Mouse (Mus musculus) hindbrain, embryonic 13.5 days (tissue): ENCODE results near the gene Ppp2r5a. TPM values are rescaled to one million over a fixed set of nuclear protein-coding genes. Genes with fewer than 3 reads are reported as not detected.
A peak's percentile ranks its signal among the peaks of the same experiment; 100 is the strongest.

Experiments
- ATAC-seq: fragments of 200-750 bp; cut with Nextera tagmentation; 2 replicates; pipeline ENCODE4 v1.8.0; 2017; ENCODE audit warnings: moderate TSS enrichment; ENCODE audit not compliant: low FRiP score
- H3K27ac ChIP-seq: fragments of 300-500 bp; sonication (generic); 2 replicates; pipeline ENCODE4 v1.5.1; 2015; ENCODE audit warnings: inconsistent platforms, mild to moderate bottlenecking, moderate library complexity
- H3K27me3 ChIP-seq: fragments of 300-500 bp; sonication (generic); 2 replicates; pipeline ENCODE4 v1.6.1; 2015; ENCODE audit warnings: mild to moderate bottlenecking, inconsistent platforms
- H3K36me3 ChIP-seq: fragments of 300-500 bp; sonication (generic); 2 replicates; pipeline ENCODE4 v1.6.1; 2015; ENCODE audit warnings: mild to moderate bottlenecking, inconsistent platforms
- H3K4me1 ChIP-seq: fragments of 300-500 bp; sonication (generic); replicated peaks from 2 replicates; pipeline ENCODE4 v1.6.1; 2015; ENCODE audit warnings: inconsistent platforms
- H3K4me2 ChIP-seq: fragments of 300-500 bp; sonication (generic); 2 replicates; pipeline ENCODE4 v1.6.1; 2015; ENCODE audit warnings: inconsistent platforms, mild to moderate bottlenecking, moderate library complexity
- H3K4me3 ChIP-seq: fragments of 300-500 bp; sonication (generic); 2 replicates; pipeline ENCODE4 v1.5.1; 2015; ENCODE audit warnings: mild to moderate bottlenecking, inconsistent platforms
- H3K9ac ChIP-seq: fragments of 300-500 bp; sonication (generic); 2 replicates; pipeline ENCODE4 v1.6.1; 2015; ENCODE audit warnings: mild to moderate bottlenecking, inconsistent platforms
- H3K9me3 ChIP-seq: fragments of 300-500 bp; sonication (generic); 2 replicates; pipeline ENCODE4 v1.6.1; 2016; ENCODE audit warnings: inconsistent platforms
- WGBS: fragments of 180-500 bp; shearing (Covaris S2); methylation state at CpG from one replicate; pipeline ENCODE4 v1.1.7; 2015; 5-methylcytosine and 5-hydroxymethylcytosine counted together
- polyA plus RNA-seq: library from polyadenylated mRNA; unstranded; fragments of >200 nt; fragmentation: Nextera tagmentation; extraction: Ambion mirVana; gene quantifications from 2 replicates; pipeline ENCODE4 v1.2.1, GENCODE M21; 2015

Gene Ppp2r5a
- polyA plus RNA-seq, result 5.3 and 7.5 TPM in 2 replicates

- Histone ChIP-seq H3K36me3 (no peaks in the 10 kb centered on the region), H3K9ac (no peak within 1 kb of the TSS), H3K4me2 (no peak within 1 kb of the TSS), H3K9me3 (no peaks in the 10 kb centered on the region), H3K27ac (no peak within 1 kb of the TSS), H3K27me3 (0 out of 2 replicates have a peak, but pooled peaks cover 3% of the 10 kb centered on the region), H3K4me3 (no peak within 1 kb of the TSS), H3K4me1 (no peaks in the 10 kb centered on the region)
- WGBS, result 70% methylated on average over 5 of the region's 5 CpGs
- ATAC-seq, result no peak
These were observed at the start of gene Ppp2r5a for GRCm38 (mm10) chr1:191403074-191403473. Gene Ppp2r5a, minus strand, starts transcription at chr1:191403272.

DNA sequence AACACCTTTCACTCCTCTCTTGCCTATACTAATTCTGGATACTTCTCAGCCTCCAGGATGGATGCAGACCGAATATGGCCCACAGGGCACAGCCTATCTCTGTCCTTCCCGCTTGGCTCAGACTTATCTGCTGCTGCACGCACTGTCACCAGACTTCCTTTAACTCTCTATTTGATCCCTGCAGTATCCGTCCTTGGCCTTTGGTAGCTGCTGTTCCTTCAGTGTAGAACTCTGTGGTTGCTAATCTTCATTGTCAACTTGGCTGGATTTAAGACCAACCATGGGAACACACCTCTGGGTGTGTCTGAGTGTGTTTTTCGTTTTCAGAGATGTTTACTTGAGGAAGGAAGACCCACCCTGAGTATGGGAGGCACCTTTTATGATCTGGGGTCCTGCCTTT, 47.5 kb upstream of the Ppp2r5a start:
- ATAC-seq, result no peak
- Histone ChIP-seq H3K9ac (no peak overlapping the region), H3K27me3 (no peaks in the 10 kb centered on the region), H3K4me3 (no peak overlapping the region), H3K9me3 (no peaks in the 10 kb centered on the region), H3K4me1 (peaks cover 4% of the 10 kb centered on the region; the same call in 1 of the 2 replicates), H3K36me3 (no peaks in the 10 kb centered on the region), H3K4me2 (no peak overlapping the region), H3K27ac (no peak overlapping the region)
- WGBS, result 73% methylated on average over 5 of the region's 5 CpGs

GRCm38 (mm10) chr1:191449537-191449936, 46.5 kb upstream of the Ppp2r5a start:
- no peak overlapping the region for H3K4me3 ChIP-seq
- no peak overlapping the region for H3K27ac ChIP-seq
- H3K4me2 ChIP-seq, result no peak overlapping the region
- no peaks in the 10 kb centered on the region for H3K27me3 ChIP-seq
- no peak overlapping the region for H3K9ac ChIP-seq
- H3K36me3 ChIP-seq, result no peaks in the 10 kb centered on the region
- H3K9me3 ChIP-seq, result no peaks in the 10 kb centered on the region
- H3K4me1 ChIP-seq, result peaks cover 4% of the 10 kb centered on the region; the same call in 1 of the 2 replicates
- no peak for ATAC-seq
- WGBS, result 87% methylated on average over 4 of the region's 4 CpGs

GRCm38 (mm10) chr1:191447391-191448016, 44.4 kb upstream of the Ppp2r5a start:
- Histone ChIP-seq H3K4me1 (no peaks in the 10 kb centered on the region), H3K4me2 (no peak overlapping the region), H3K36me3 (no peaks in the 10 kb centered on the region), H3K4me3 (no peak overlapping the region), H3K9me3 (no peaks in the 10 kb centered on the region), H3K9ac (no peak overlapping the region), H3K27me3 (no peaks in the 10 kb centered on the region), H3K27ac (no peak overlapping the region)
- no peak for ATAC-seq
- WGBS, result 77% methylated on average over 6 of the region's 6 CpGs

DNA sequence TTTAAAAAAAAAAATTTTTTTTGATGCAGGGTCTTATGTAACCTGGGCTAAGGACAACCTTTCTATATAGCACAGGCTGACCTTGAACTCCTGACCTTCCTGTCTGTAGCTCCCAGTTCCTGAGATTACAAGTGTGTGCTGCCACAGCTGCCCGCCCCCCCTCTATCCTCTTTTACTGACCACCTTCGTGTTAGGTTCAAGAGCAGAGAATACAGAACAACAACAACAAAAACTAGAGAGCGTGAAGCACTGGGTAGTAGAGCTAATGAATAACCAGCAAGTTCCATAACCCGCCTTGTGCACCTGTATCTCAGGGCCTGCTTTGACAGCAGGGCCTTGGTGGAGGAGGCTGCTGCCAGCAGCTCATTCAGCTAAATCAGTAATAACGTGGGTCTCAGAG, 43.2 kb upstream of the Ppp2r5a start:
- Histone ChIP-seq H3K27me3 (no peaks in the 10 kb centered on the region), H3K9me3 (no peaks in the 10 kb centered on the region), H3K4me2 (no peak overlapping the region), H3K4me3 (no peak overlapping the region), H3K36me3 (no peaks in the 10 kb centered on the region), H3K9ac (no peak overlapping the region), H3K27ac (no peak overlapping the region), H3K4me1 (no peaks in the 10 kb centered on the region)
- ATAC-seq, result no peak
- WGBS, result 77% methylated on average over 5 of the region's 5 CpGs

DNA sequence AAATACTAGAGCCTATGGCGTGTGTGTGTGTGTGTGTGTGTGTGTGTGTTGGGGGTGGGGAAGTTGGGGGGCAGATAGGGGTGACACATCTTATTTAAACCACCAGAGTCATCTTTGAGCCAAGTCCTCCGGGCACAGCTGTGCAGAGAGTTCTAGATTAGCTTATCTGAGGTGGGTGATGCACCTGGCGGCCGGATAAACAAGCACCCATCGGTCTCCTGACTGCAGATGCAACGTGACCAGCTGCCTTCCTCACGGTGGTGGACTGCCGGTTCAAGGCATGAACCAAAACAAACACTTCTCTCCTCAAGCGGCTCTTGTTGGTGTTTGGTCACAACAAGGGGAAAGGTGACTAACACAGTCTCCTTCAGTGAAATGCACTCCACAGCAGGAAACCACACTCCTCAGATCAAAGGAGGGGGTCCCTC, 42.8 kb upstream of the Ppp2r5a start:
- H3K36me3 ChIP-seq, result no peaks in the 10 kb centered on the region
- 75% methylated on average over 9 of the region's 9 CpGs for WGBS
- H3K4me1 ChIP-seq, result no peaks in the 10 kb centered on the region
- no peaks in the 10 kb centered on the region for H3K9me3 ChIP-seq
- no peaks in the 10 kb centered on the region for H3K27me3 ChIP-seq
- no peak overlapping the region for H3K9ac ChIP-seq
- no peak overlapping the region for H3K27ac ChIP-seq
- H3K4me2 ChIP-seq, result no peak overlapping the region
- ATAC-seq, result no peak
- no peak overlapping the region for H3K4me3 ChIP-seq

- H3K4me2 ChIP-seq, result no peak overlapping the region
- no peaks in the 10 kb centered on the region for H3K27me3 ChIP-seq
- no peak for ATAC-seq
- 92% methylated on average over 12 of the region's 12 CpGs for WGBS
- no peaks in the 10 kb centered on the region for H3K4me1 ChIP-seq
- no peak overlapping the region for H3K27ac ChIP-seq
- H3K4me3 ChIP-seq, result no peak overlapping the region
- no peak overlapping the region for H3K9ac ChIP-seq
- H3K9me3 ChIP-seq, result no peaks in the 10 kb centered on the region
- no peaks in the 10 kb centered on the region for H3K36me3 ChIP-seq
These were observed 42.3 kb upstream of the Ppp2r5a start for GRCm38 (mm10) chr1:191445401-191445800.

DNA sequence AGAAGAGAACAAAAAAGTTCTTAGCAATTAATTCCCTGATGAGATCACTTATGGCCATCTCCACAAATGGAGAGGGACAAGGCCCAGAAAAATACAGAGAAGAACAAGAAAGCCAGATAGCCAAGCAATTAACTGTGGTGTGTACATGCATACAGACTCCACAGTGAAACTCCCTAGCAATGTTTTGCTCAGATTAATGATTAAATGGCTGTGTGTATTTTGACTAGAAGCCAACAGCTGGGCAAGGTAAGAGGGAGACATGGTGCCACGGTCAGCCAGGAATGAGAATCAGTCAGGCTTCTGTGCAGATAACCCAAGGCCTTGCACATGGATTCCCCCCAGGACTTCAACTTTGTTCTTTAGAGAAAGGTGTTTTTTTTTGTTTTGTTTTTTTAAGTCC, 41.4 kb upstream of the Ppp2r5a start:
- Histone ChIP-seq H3K9ac (no peak overlapping the region), H3K27me3 (no peaks in the 10 kb centered on the region), H3K9me3 (no peaks in the 10 kb centered on the region), H3K4me1 (no peaks in the 10 kb centered on the region), H3K27ac (no peak overlapping the region), H3K4me3 (no peak overlapping the region), H3K36me3 (no peaks in the 10 kb centered on the region), H3K4me2 (no peak overlapping the region)
- WGBS, result 81% methylated on average over 1 of the region's 1 CpGs
- no peak for ATAC-seq

DNA sequence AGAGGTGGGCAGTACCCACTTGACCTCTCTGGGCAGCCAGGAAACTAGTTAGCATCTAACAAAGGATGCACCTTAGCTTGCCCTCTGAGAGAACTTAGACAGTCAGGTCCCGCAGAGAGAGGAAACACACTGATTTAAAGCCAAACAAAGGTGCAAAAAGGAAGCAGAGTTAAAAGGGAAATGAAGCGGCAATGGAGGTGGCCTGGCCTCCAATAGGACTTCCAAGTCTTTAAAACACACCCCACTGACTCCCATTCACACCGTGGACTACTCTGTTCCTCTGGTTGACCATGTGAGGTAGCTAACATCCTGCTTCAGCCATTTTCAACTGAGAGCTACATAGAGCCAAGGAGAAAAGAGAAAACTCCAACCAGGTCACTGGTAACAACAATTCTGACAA, 35.9 kb upstream of the Ppp2r5a start:
- no peak for ATAC-seq
- 79% methylated on average over 3 of the region's 3 CpGs for WGBS
- H3K4me2 ChIP-seq, result no peak overlapping the region

DNA sequence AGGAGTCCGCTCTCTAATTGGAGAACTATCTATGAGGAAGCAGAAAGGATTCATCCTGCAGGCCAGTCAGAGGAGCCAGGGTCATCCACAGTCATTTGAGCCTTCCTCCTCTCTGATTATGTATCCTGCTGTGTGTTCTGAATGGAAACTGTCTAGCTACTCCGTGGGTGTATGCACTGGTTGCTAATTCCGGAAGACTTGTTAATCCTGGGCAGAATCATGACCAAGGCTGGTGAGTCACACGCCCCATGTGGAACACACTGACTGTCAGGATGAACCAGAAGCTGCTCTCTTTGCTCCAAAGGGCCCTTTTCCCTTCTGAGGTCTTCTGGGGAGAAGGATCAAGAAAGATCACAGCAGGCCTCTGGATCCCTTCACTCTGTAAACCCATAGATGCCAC, 35.5 kb upstream of the Ppp2r5a start:
- H3K27ac ChIP-seq, result no peak overlapping the region
- ATAC-seq, result no peak
- peaks cover 26% of the 10 kb centered on the region for H3K4me1 ChIP-seq
- H3K36me3 ChIP-seq, result no peaks in the 10 kb centered on the region
- 54% methylated on average over 4 of the region's 4 CpGs for WGBS
- no peaks in the 10 kb centered on the region for H3K27me3 ChIP-seq
- H3K4me2 ChIP-seq, result no peak overlapping the region
- no peak overlapping the region for H3K4me3 ChIP-seq
- no peaks in the 10 kb centered on the region for H3K9me3 ChIP-seq
- no peak overlapping the region for H3K9ac ChIP-seq

More for the DNA sequence above, 35.9 kb upstream of the Ppp2r5a start:
- no peaks in the 10 kb centered on the region for H3K27me3 ChIP-seq
- H3K4me3 ChIP-seq, result no peak overlapping the region
- peaks cover 26% of the 10 kb centered on the region for H3K4me1 ChIP-seq
- no peak overlapping the region for H3K27ac ChIP-seq
- no peaks in the 10 kb centered on the region for H3K36me3 ChIP-seq
- H3K9me3 ChIP-seq, result no peaks in the 10 kb centered on the region
- no peak overlapping the region for H3K9ac ChIP-seq

GRCm38 (mm10) chr1:191436647-191437046, 33.6 kb upstream of the Ppp2r5a start:
- Histone ChIP-seq H3K27ac (no peak overlapping the region), H3K9me3 (no peaks in the 10 kb centered on the region), H3K27me3 (no peaks in the 10 kb centered on the region), H3K4me1 (peaks cover 26% of the 10 kb centered on the region), H3K9ac (no peak overlapping the region), H3K36me3 (no peaks in the 10 kb centered on the region), H3K4me3 (no peak overlapping the region), H3K4me2 (no peak overlapping the region)
- WGBS, result 33% methylated on average over 3 of the region's 3 CpGs
- no peak for ATAC-seq

GRCm38 (mm10) chr1:191435359-191435758, 32.3 kb upstream of the Ppp2r5a start:
- no peak overlapping the region for H3K4me3 ChIP-seq
- no peaks in the 10 kb centered on the region for H3K27me3 ChIP-seq
- 4% methylated on average over 1 of the region's 1 CpGs for WGBS
- H3K9me3 ChIP-seq, result no peaks in the 10 kb centered on the region
- H3K27ac ChIP-seq, result no peak overlapping the region
- H3K4me2 ChIP-seq, result no peak overlapping the region
- peak; percentile 72 for ATAC-seq
- no peaks in the 10 kb centered on the region for H3K36me3 ChIP-seq
- no peak overlapping the region for H3K9ac ChIP-seq
- peaks cover 26% of the 10 kb centered on the region for H3K4me1 ChIP-seq

DNA sequence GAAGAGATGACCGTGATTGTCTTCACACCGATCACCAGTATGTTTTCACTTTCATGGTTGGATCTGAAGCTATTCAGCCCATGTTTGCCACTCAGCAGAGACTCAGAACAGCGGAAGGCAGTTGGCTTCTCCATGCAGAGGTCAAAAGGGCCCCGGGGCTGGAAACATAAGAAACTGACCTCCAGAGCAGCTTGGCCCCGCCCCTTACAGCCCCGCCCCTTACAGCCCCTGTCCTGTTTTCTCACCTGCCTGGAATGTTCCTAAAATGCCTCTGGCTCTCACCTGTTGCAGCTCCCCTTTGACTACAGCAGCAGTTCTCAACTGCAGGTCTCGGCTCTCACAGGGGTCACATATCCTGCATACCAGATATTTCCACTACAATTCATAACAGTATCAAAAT, 29.5 kb upstream of the Ppp2r5a start:
- Histone ChIP-seq H3K4me2 (no peak overlapping the region), H3K27me3 (no peaks in the 10 kb centered on the region), H3K4me1 (peaks cover 26% of the 10 kb centered on the region), H3K4me3 (no peak overlapping the region), H3K36me3 (no peaks in the 10 kb centered on the region), H3K9me3 (no peaks in the 10 kb centered on the region), H3K27ac (no peak overlapping the region), H3K9ac (no peak overlapping the region)
- WGBS, result 40% methylated on average over 7 of the region's 7 CpGs
- no peak for ATAC-seq
